Mouse (Mus musculus) cerebellum, adult 2 months (tissue): ENCODE measurements around the gene Tmbim4. TPM values are rescaled to one million over a fixed set of nuclear protein-coding genes. Genes with fewer than 3 reads are reported as not detected.

Experiments
- DNase-seq, 2 experiments: peaks; one replicate each; pipeline ENCODE4 v3.0.0; 2021
- H3K27ac ChIP-seq: fragments of 200-500 bp; 2 replicates; pipeline ENCODE4 v1.5.1; 2012; ENCODE audit warnings: low read length, control low read depth, inconsistent platforms; ENCODE audit not compliant: insufficient read depth
- H3K27me3 ChIP-seq: fragments of 200-500 bp; 2 replicates; pipeline ENCODE4 v1.6.1; 2012; ENCODE audit warnings: inconsistent platforms, mild to moderate bottlenecking, low read length, moderate library complexity; ENCODE audit not compliant: control insufficient read depth, insufficient read depth
- H3K4me1 ChIP-seq: fragments of 200-500 bp; 2 replicates; pipeline ENCODE4 v1.6.1; 2011; ENCODE audit warnings: low read length; ENCODE audit not compliant: control insufficient read depth, insufficient read depth
- H3K4me3 ChIP-seq: fragments of 200-500 bp; replicated peaks from 2 replicates; pipeline ENCODE3; 2011; ENCODE audit warnings: mild to moderate bottlenecking, low read depth, low read length, control low read depth; ENCODE audit not compliant: insufficient read depth
- CTCF ChIP-seq: fragments of 200-500 bp; IDR thresholded peaks from 2 replicates; pipeline ENCODE4 v1.5.1; 2011; ENCODE audit warnings: low read depth, mild to moderate bottlenecking, control low read depth, low read length, moderate library complexity, borderline replicate concordance; ENCODE audit not compliant: insufficient read depth
- POLR2A ChIP-seq: fragments of 200-500 bp; IDR thresholded peaks from 2 replicates; pipeline ENCODE4 v1.6.1; 2011; ENCODE audit warnings: low read length, control low read depth, borderline replicate concordance; ENCODE audit not compliant: insufficient read depth
- WGBS: fragments of 180-500 bp; shearing (Covaris S2); methylation state at CpG from one replicate; pipeline ENCODE4 v1.1.7; 2018; 5-methylcytosine and 5-hydroxymethylcytosine counted together
- polyA plus RNA-seq: library from polyadenylated mRNA; depleted of rRNA; stranded (reverse); fragments of >200 nt; gene quantifications from 2 replicates; pipeline ENCODE4 v1.2.3, GENCODE M21; 2012

Tmbim4 gene
- polyA plus RNA-seq, 1 experiment: 122 TPM

- H3K4me3 ChIP-seq: no peak overlapping the region
- WGBS: 96% methylated on average over 10 of the region's 10 CpGs
- H3K4me1 ChIP-seq: no peaks in the 10 kb centered on the region
- TF ChIP-seq CTCF: no peak
- no peak overlapping the region for H3K27ac ChIP-seq
- no peaks in the 10 kb centered on the region for H3K27me3 ChIP-seq
- no peak for DNase-seq
Measured at GRCm38 (mm10) chr10:120218996-120219395, 17.6 kb downstream of the Tmbim4 start.

- Histone ChIP-seq H3K4me3 (no peak overlapping the region), H3K27ac (no peak overlapping the region), H3K27me3 (no peaks in the 10 kb centered on the region), H3K4me1 (no peaks in the 10 kb centered on the region)
- DNase-seq: no peak
- 86% methylated on average over 14 of the region's 14 CpGs for WGBS
- TF ChIP-seq CTCF (no peak), POLR2A (no peak)
Measured at GRCm38 (mm10) chr10:120219578-120220359, 18.4 kb downstream of the Tmbim4 start.

GRCm38 (mm10) chr10:120220776-120221175 is 19.4 kb downstream of the Tmbim4 start:
- WGBS: 87% methylated on average over 7 of the region's 7 CpGs
- no peak for DNase-seq
- Histone ChIP-seq H3K27ac (no peak overlapping the region), H3K4me1 (no peaks in the 10 kb centered on the region), H3K4me3 (no peak overlapping the region), H3K27me3 (no peaks in the 10 kb centered on the region)
- TF ChIP-seq CTCF (no peak), POLR2A (no peak)

GRCm38 (mm10) chr10:120226871-120227661 is 25.7 kb downstream of the Tmbim4 start, which contains the start of gene Llph:
Gene Llph (plus strand): TSS chr10:120227070.
- H3K27me3 ChIP-seq: no peaks in the 10 kb centered on the region
- no peaks in the 10 kb centered on the region for H3K4me1 ChIP-seq
- WGBS: under 1% methylated on average over 57 of the region's 57 CpGs
- peak within 1 kb of the TSS; percentile 82 for H3K4me3 ChIP-seq
- TF ChIP-seq CTCF (no peak), POLR2A (peak; percentile 87)
- peak; percentile 82 to 83 for DNase-seq
- H3K27ac ChIP-seq: no peak within 1 kb of the TSS

GRCm38 (mm10) chr10:120231718-120232117 is 30.3 kb downstream of the Tmbim4 start:
- Histone ChIP-seq H3K4me1 (no peaks in the 10 kb centered on the region), H3K4me3 (no peak overlapping the region), H3K27ac (no peak overlapping the region), H3K27me3 (no peaks in the 10 kb centered on the region)
- TF ChIP-seq CTCF: peak; percentile 63; the same call in 1 of the 2 replicates
- TF ChIP-seq POLR2A: no peak
- peak in 1 of 2 experiments; percentile 46 for DNase-seq
- 40% methylated on average over 5 of the region's 5 CpGs for WGBS

- Histone ChIP-seq H3K27ac (no peak overlapping the region), H3K4me1 (no peaks in the 10 kb centered on the region), H3K4me3 (no peak overlapping the region), H3K27me3 (no peaks in the 10 kb centered on the region)
- DNase-seq: peak; percentile 21 to 25
- 35% methylated on average over 18 of the region's 18 CpGs for WGBS
- peak; percentile 56; the same call in 1 of the 2 replicates for TF ChIP-seq CTCF
- no peak for TF ChIP-seq POLR2A
Measured at GRCm38 (mm10) chr10:120233655-120234367, 32.4 kb downstream of the Tmbim4 start.

- no peaks in the 10 kb centered on the region for H3K27me3 ChIP-seq
- WGBS: 66% methylated on average over 9 of the region's 9 CpGs
- no peak overlapping the region for H3K4me3 ChIP-seq
- no peak for DNase-seq
- TF ChIP-seq POLR2A (no peak), CTCF (no peak)
- no peaks in the 10 kb centered on the region for H3K4me1 ChIP-seq
- H3K27ac ChIP-seq: no peak overlapping the region
Measured at GRCm38 (mm10) chr10:120236855-120237254, 35.5 kb downstream of the Tmbim4 start.
